Mouse (Mus musculus): ENCODE measurements around the gene Nme3. TPM values are rescaled to one million over a fixed set of nuclear protein-coding genes. Genes with fewer than 3 reads are reported as not detected.
A peak's percentile ranks its signal among the peaks of the same experiment; 100 is the strongest.

Gene Nme3
- total RNA-seq, 2 experiments from 2014 or later: 7.6 to 9.0 TPM

GRCm38 (mm10) chr17:24877336-24878116, 18.8 kb upstream of the Nme3 start:
- DNase-seq: peak; percentile 65
- intact Hi-C loops (cut with DNase I; ENCODE audit: low total_unique reads): no loop called here

- peak; percentile 74 for DNase-seq
- intact Hi-C loops (cut with DNase I; ENCODE audit: low total_unique reads): no loop called here
Observed at GRCm38 (mm10) chr17:24878117-24878397, 18.2 kb upstream of the Nme3 start.

- intact Hi-C loops (cut with DNase I; ENCODE audit: low total_unique reads): no loop called here
- DNase-seq: no peak
Observed at GRCm38 (mm10) chr17:24878531-24878930, 17.8 kb upstream of the Nme3 start.

- intact Hi-C loops (cut with DNase I; ENCODE audit: low total_unique reads): loop anchor here (5.0 kb wide), 1 partner anchor 140 kb away; no protein-coding TSS in a partner anchor
- peak; percentile 50 for DNase-seq
Observed at GRCm38 (mm10) chr17:24881738-24882440, 14.4 kb upstream of the Nme3 start.

GRCm38 (mm10) chr17:24884391-24884790, 11.9 kb upstream of the Nme3 start:
- intact Hi-C loops (cut with DNase I; ENCODE audit: low total_unique reads): loop anchor here (5.0 kb wide), 1 partner anchor 142 kb away; no protein-coding TSS in a partner anchor
- no peak for DNase-seq

- no peak for DNase-seq
- intact Hi-C loops (cut with DNase I; ENCODE audit: low total_unique reads): no loop called here
Observed at GRCm38 (mm10) chr17:24885356-24886133, 10.8 kb upstream of the Nme3 start.

- intact Hi-C loops (cut with DNase I; ENCODE audit: low total_unique reads): no loop called here
- peak; percentile 99 for DNase-seq
Observed at GRCm38 (mm10) chr17:24886134-24886931, 10.0 kb upstream of the Nme3 start, which contains the start of the genes Nubp2 and Spsb3. Nubp2 (minus strand) TSS chr17:24886349. Spsb3 (plus strand) TSS chr17:24886643.

GRCm38 (mm10) chr17:24886932-24887271, 9.4 kb upstream of the Nme3 start:
- no peak for DNase-seq
- intact Hi-C loops (cut with DNase I; ENCODE audit: low total_unique reads): no loop called here

- no peak for DNase-seq
- intact Hi-C loops (cut with DNase I; ENCODE audit: low total_unique reads): no loop called here
Observed at GRCm38 (mm10) chr17:24887291-24888080, 8.8 kb upstream of the Nme3 start.

- intact Hi-C loops (cut with DNase I; ENCODE audit: low total_unique reads): no loop called here
- DNase-seq: no peak
Observed at GRCm38 (mm10) chr17:24888862-24889261, 7.4 kb upstream of the Nme3 start.

GRCm38 (mm10) chr17:24890151-24891092, 5.9 kb upstream of the Nme3 start:
- DNase-seq: no peak
- intact Hi-C loops (cut with DNase I; ENCODE audit: low total_unique reads): no loop called here

GRCm38 (mm10) chr17:24891321-24891720, 5.0 kb upstream of the Nme3 start:
- no peak for DNase-seq
- intact Hi-C loops (cut with DNase I; ENCODE audit: low total_unique reads): no loop called here

GRCm38 (mm10) chr17:24892785-24893184, 3.5 kb upstream of the Nme3 start:
- intact Hi-C loops (cut with DNase I; ENCODE audit: low total_unique reads): no loop called here
- DNase-seq: no peak

GRCm38 (mm10) chr17:24893276-24893675, 3.0 kb upstream of the Nme3 start:
- intact Hi-C loops (cut with DNase I; ENCODE audit: low total_unique reads): no loop called here

GRCm38 (mm10) chr17:24894061-24894994, 2.0 kb upstream of the Nme3 start:
- intact Hi-C loops (cut with DNase I; ENCODE audit: low total_unique reads): no loop called here
- no peak for DNase-seq

More at GRCm38 (mm10) chr17:24893276-24893675, 3.0 kb upstream of the Nme3 start:
- DNase-seq: no peak

- intact Hi-C loops (cut with DNase I; ENCODE audit: low total_unique reads): no loop called here
- DNase-seq: peak; percentile 83
Observed at GRCm38 (mm10) chr17:24894995-24895547, 1.2 kb upstream of the Nme3 start, which contains the start of the genes Eme2 and Mrps34. Eme2 (minus strand) TSS chr17:24895087. Mrps34 (plus strand) TSS chr17:24895116.
